Mouse (Mus musculus): Measurements from ENCODE around the gene Gucy1b2.

Gene Gucy1b2

GRCm38 (mm10) chr14:62446385-62447213, 9.5 kb downstream of the Gucy1b2 start:
- no peak for DNase-seq (ENCODE audit: low read depth, low spot score)

GRCm38 (mm10) chr14:62443840-62444430, 12.2 kb downstream of the Gucy1b2 start:
- no peak for DNase-seq (ENCODE audit: low read depth, low spot score)

- no peak for DNase-seq (ENCODE audit: low read depth, low spot score)
Measured at GRCm38 (mm10) chr14:62442971-62443370, 13.1 kb downstream of the Gucy1b2 start.

GRCm38 (mm10) chr14:62440036-62440435, 16.1 kb downstream of the Gucy1b2 start:
- DNase-seq (ENCODE audit: low read depth, low spot score), result no peak

- no peak for DNase-seq (ENCODE audit: low read depth, low spot score)
Measured at GRCm38 (mm10) chr14:62438236-62438635, 17.9 kb downstream of the Gucy1b2 start.

- DNase-seq (ENCODE audit: low read depth, low spot score), result no peak
Measured at GRCm38 (mm10) chr14:62437806-62438205, 18.3 kb downstream of the Gucy1b2 start.

GRCm38 (mm10) chr14:62425277-62425691, 30.8 kb downstream of the Gucy1b2 start:
- no peak for DNase-seq (ENCODE audit: low read depth, low spot score)

- no peak for DNase-seq (ENCODE audit: low read depth, low spot score)
Measured at GRCm38 (mm10) chr14:62422265-62422664, 33.8 kb downstream of the Gucy1b2 start.

- no peak for DNase-seq (ENCODE audit: low read depth, low spot score)
Measured at GRCm38 (mm10) chr14:62417501-62417900, 38.6 kb downstream of the Gucy1b2 start.

- peak; percentile 77 for DNase-seq (ENCODE audit: low read depth, low spot score)
Measured at GRCm38 (mm10) chr14:62416742-62417134, 39.4 kb downstream of the Gucy1b2 start.

- peak; percentile 83 for DNase-seq (ENCODE audit: low read depth, low spot score)
Measured at GRCm38 (mm10) chr14:62416007-62416741, 39.9 kb downstream of the Gucy1b2 start.

- no peak for DNase-seq (ENCODE audit: low read depth, low spot score)
Measured at GRCm38 (mm10) chr14:62395346-62395745, 60.7 kb downstream of the Gucy1b2 start.

- no peak for DNase-seq (ENCODE audit: low read depth, low spot score)
Measured at GRCm38 (mm10) chr14:62392754-62393153, 63.3 kb downstream of the Gucy1b2 start.

GRCm38 (mm10) chr14:62389729-62390536, 66.2 kb downstream of the Gucy1b2 start:
- no peak for DNase-seq (ENCODE audit: low read depth, low spot score)

- DNase-seq (ENCODE audit: low read depth, low spot score), result no peak
Measured at GRCm38 (mm10) chr14:62389064-62389728, 66.9 kb downstream of the Gucy1b2 start.

GRCm38 (mm10) chr14:62383786-62384299, 72.2 kb downstream of the Gucy1b2 start:
- DNase-seq (ENCODE audit: low read depth, low spot score), result no peak

- no peak for DNase-seq (ENCODE audit: low read depth, low spot score)
Measured at GRCm38 (mm10) chr14:62383109-62383508, 73.0 kb downstream of the Gucy1b2 start.

- no peak for DNase-seq (ENCODE audit: low read depth, low spot score)
Measured at GRCm38 (mm10) chr14:62380606-62381005, 75.5 kb downstream of the Gucy1b2 start.

- no peak for DNase-seq (ENCODE audit: low read depth, low spot score)
Measured at GRCm38 (mm10) chr14:62379391-62379790, 76.7 kb downstream of the Gucy1b2 start.

- DNase-seq (ENCODE audit: low read depth, low spot score), result no peak
Measured at GRCm38 (mm10) chr14:62376115-62376514, 80.0 kb downstream of the Gucy1b2 start.

- no peak for DNase-seq (ENCODE audit: low read depth, low spot score)
Measured at GRCm38 (mm10) chr14:62375694-62376093, 80.4 kb downstream of the Gucy1b2 start.

Data from brain, embryonic 18.5 days (tissue).